Mouse (Mus musculus) E14TG2a.4 (cell line): ENCODE measurements around the gene Olfr1396.

ENCODE experiments used
- CTCF ChIP-seq: conservative IDR thresholded peaks from 2 replicates; pipeline ENCODE4 v1.5.1; 2014; ENCODE audit warnings: low read length
- POU5F1 ChIP-seq: IDR thresholded peaks from 2 replicates; pipeline ENCODE4 v1.6.1; 2014; ENCODE audit warnings: low read length, borderline replicate concordance

GRCm38 (mm10) chr11:49081356-49081755, 33.3 kb downstream of the Olfr1396 start:
- TF ChIP-seq CTCF (no peak), POU5F1 (no peak)
